Mouse (Mus musculus): Measurements from ENCODE around the gene 1700003E16Rik.

1700003E16Rik gene

DNA sequence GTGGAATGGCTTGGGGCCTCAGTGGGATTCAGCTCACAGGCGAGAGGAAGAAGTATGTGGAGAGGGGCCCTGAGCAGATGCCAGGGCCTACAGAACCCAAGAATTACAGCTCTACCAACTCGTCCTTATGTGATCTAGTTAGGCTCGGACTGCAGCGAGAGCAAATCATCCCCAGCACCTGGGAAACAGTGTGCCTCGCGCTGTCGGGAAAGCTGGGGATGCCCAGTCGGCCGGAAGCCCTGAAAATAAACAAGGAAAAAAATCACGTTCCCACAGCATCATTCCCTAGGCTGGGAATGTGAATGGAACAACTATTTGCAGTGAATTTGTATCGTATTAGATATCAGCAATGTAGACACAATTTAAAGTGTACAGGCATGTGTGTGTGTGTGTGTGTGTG lies 50.1 kb downstream of the 1700003E16Rik start:
- DNase-seq (ENCODE audit: low read depth, low spot score), result no peak

DNA sequence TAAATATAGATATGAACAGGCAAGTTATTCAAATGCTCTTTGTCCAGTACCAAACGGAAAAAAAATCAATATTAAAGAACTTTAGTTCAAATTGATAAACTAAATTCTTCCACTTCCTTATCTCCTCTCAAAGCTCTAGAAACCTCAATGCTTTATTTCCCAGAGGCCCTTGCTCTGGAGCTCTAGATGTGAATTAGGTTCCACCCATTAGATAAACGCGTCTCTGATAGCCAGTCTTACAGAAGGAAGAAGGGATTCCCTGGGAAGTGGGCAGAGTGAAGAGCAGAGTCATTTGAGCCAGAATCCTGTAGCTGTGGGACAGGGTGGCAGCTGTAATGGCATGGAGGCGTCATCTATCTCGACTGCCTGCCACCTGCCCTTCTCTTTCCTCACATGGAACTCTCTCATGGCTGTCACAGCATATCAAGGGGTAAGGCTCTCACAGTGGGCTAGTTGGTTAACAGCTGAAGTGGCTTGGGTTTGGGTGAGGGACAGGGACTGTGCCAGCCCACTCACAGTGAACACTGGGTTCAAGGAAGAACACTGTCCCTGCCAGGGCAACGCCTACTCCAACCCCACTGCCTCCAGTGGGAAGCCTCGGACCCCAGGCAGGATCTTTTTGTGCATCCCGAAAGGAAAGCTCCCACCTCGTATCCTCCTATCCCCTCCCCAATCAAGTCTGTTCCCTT lies 51.3 kb downstream of the 1700003E16Rik start:
- no peak for DNase-seq (ENCODE audit: low read depth, low spot score)

GRCm38 (mm10) chr6:83208050-83208400 lies 51.8 kb downstream of the 1700003E16Rik start:
- no peak for DNase-seq (ENCODE audit: low read depth, low spot score)

DNA sequence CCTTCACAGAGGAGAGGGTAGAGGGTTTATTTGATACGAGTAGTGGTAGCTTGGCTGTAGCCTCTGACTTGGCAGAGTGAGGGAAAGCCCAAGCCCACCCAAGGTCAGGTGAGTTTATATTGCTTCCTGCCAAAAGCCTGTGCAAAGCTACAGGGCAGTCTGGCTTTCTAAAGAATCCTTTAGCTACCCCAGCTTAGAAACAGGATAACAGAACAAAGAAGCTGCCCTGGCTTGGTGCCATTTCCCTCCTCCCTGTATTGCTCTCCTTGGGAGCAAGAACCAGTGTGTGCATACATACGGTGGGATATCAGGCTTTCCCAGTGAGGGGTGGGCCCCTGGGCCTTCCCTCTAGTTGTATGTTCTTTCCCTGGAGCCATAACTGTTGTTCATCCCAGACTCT lies 54.3 kb downstream of the 1700003E16Rik start:
- DNase-seq (ENCODE audit: low read depth, low spot score), result no peak

DNA sequence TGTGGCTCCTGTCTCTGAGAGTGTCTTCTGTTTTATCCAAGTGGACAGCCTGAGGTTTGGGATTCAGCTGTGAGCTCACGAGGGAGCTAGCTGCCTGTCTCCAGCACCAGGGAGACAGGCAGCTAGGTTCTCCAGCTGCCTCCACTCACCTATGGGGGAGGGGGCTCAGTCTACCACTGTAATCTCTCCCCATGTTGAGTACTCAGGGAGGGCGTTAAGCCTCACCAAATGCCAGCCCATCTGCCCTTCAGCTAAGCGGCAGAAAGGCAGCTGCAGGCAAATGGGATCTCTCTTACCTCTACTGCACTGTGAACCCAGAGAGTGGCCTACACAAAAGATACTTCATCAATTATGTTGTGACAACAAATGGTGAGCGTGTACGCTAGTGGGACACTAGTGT lies 55.3 kb downstream of the 1700003E16Rik start:
- peak; percentile 26 for DNase-seq (ENCODE audit: low read depth, low spot score)

Measured in mesoderm, embryonic 11.5 days (tissue).